Comparison of ENCODE assay signal across 23 mouse cellular contexts in the genomic region with DNA sequence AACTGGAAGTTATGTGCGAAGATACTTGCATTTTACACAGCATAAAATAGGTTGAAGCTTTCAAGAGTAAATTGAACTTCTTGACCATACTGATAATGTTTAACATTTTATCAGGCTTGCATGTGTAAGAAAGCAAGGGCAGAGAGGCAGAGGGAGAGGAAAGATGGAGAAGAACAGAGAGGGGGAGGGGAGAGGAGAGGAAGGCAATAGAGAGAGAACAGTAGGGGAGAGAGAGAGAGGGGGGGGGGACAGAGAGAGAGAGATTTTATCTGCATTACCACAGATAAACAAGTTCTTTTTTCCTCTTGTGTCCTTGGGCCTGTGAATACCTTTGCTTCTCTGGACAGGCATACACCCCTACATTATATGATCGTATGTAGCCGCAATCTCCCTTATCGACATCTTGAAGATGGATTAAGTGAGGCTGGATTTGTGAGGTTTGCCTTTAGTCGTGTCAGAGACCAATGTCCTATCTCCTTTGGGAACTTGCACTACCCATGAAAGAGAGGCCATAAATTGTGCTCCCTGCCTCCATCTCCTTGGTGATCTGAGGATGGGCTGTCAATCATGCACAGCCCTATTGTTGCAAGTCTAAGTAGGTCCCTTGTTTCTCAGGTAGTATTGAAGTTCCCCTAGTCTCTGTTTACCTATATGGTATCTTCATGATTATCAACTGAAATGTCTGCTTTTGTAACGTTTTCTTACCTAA.
DNase-seq lines count a peak whose midpoint lies in the region; ATAC-seq and TF ChIP-seq lines count a peak whose summit lies in the region.
"Had no signal": no experiment of that assay in that cellular context is flagged by ENCODE, and none has a peak within 500 bp of the region (broad histone marks: within the 10 kb centered on the region; RNA-seq: fewer than 3 reads in every experiment).

No protein-coding gene starts in this region.

- peaks cover 38% of the 10 kb centered on the region for H3K4me1 ChIP-seq in hindbrain, embryonic 12.5 days
- H3K4me1 ChIP-seq in hindbrain, embryonic 15.5 days (replicated peaks) = peaks cover 26% of the 10 kb centered on the region
- peaks cover 31% of the 10 kb centered on the region for H3K4me1 ChIP-seq in neural tube, embryonic 12.5 days
- H3K4me1 ChIP-seq in stomach, postnatal 0 days (replicated peaks; ENCODE audit: control insufficient read depth, insufficient read depth) = no peaks in the 10 kb centered on the region

- H3K36me3 ChIP-seq in hindbrain, embryonic 12.5 days = no peaks in the 10 kb centered on the region
- no peaks in the 10 kb centered on the region for H3K36me3 ChIP-seq in hindbrain, embryonic 15.5 days
- no peaks in the 10 kb centered on the region for H3K36me3 ChIP-seq in neural tube, embryonic 12.5 days
- H3K36me3 ChIP-seq in stomach, postnatal 0 days (ENCODE audit: control insufficient read depth, insufficient read depth, low read length) = no peaks in the 10 kb centered on the region
- H3K36me3 ChIP-seq: embryonic facial prominence, embryonic 12.5 days; heart, embryonic 15.5 days had no signal

- no peak overlapping the region for H3K4me2 ChIP-seq in hindbrain, embryonic 12.5 days (replicated peaks)
- H3K4me2 ChIP-seq in hindbrain, embryonic 15.5 days = no peak overlapping the region
- peak overlapping the region; percentile 20; the same call in 1 of the 2 replicates for H3K4me2 ChIP-seq in neural tube, embryonic 12.5 days (replicated peaks)
- H3K4me2 ChIP-seq in stomach, postnatal 0 days (replicated peaks; ENCODE audit: low read depth) = no peak overlapping the region
- H3K4me2 ChIP-seq: embryonic facial prominence, embryonic 12.5 days; heart, embryonic 15.5 days; liver, embryonic 11.5 days had no signal

- H3K4me3 ChIP-seq in hindbrain, embryonic 12.5 days = no peak overlapping the region
- no peak overlapping the region for H3K4me3 ChIP-seq in hindbrain, embryonic 15.5 days
- H3K4me3 ChIP-seq in neural tube, embryonic 12.5 days = no peak overlapping the region
- H3K4me3 ChIP-seq in stomach, postnatal 0 days (ENCODE audit: low read depth, low read length) = no peak overlapping the region
- H3K4me3 ChIP-seq: embryonic facial prominence, embryonic 12.5 days; erythroblast, embryonic 14.5 days; heart, embryonic 15.5 days had no signal

- H3K9ac ChIP-seq in hindbrain, embryonic 12.5 days = no peak overlapping the region
- no peak overlapping the region for H3K9ac ChIP-seq in hindbrain, embryonic 15.5 days
- H3K9ac ChIP-seq in neural tube, embryonic 12.5 days = no peak overlapping the region
- no peak overlapping the region for H3K9ac ChIP-seq in stomach, postnatal 0 days (ENCODE audit: low read length)
- H3K9ac ChIP-seq: embryonic facial prominence, embryonic 12.5 days; forebrain, postnatal 0 days; heart, embryonic 15.5 days had no signal

- peak; percentile 52 for DNase-seq in heart, adult 11 months
- DNase-seq in heart, adult 9 months (ENCODE audit: low spot score in 2 of 2) = no peak
- DNase-seq in stomach, postnatal 0 days (ENCODE audit: low spot score) = no peak
- DNase-seq in gastrocnemius, postnatal 4 days (ENCODE audit: low spot score in 2 of 2) = no peak
- DNase-seq: B cell, adult 2 months; cerebellum, adult 18-20 months; cerebellum, postnatal 36 days; forebrain, postnatal 0 days; heart, postnatal 4 days; kidney, adult 18-20 months; lung, adult 18-20 months; lung, postnatal 14 days; right cerebral cortex, postnatal 25 days; thymus, adult 18-20 months; thymus, postnatal 4 days had no signal

- no peak for TF ChIP-seq CTCF in stomach, postnatal 0 days (IDR thresholded peaks at IDR 0.05; ENCODE audit: low read depth)

- H3K9me3 ChIP-seq in hindbrain, embryonic 12.5 days (replicated peaks) = no peaks in the 10 kb centered on the region
- H3K9me3 ChIP-seq in hindbrain, embryonic 15.5 days = no peaks in the 10 kb centered on the region
- H3K9me3 ChIP-seq in neural tube, embryonic 12.5 days = no peaks in the 10 kb centered on the region
- no peaks in the 10 kb centered on the region for H3K9me3 ChIP-seq in stomach, postnatal 0 days (ENCODE audit: control insufficient read depth, low read length)
- H3K9me3 ChIP-seq: embryonic facial prominence, embryonic 12.5 days; heart, embryonic 15.5 days had no signal

- WGBS in hindbrain, embryonic 12.5 days = 61% methylated on average over 6 of the region's 6 CpGs
- 49% methylated on average over 6 of the region's 6 CpGs for WGBS in hindbrain, embryonic 15.5 days
- 47% methylated on average over 6 of the region's 6 CpGs for WGBS in neural tube, embryonic 12.5 days
- WGBS in stomach, postnatal 0 days = 69% methylated on average over 6 of the region's 6 CpGs

- H3K27ac ChIP-seq in hindbrain, embryonic 12.5 days = peak overlapping the region; percentile 72; the same call in 1 of the 2 replicates
- H3K27ac ChIP-seq in hindbrain, embryonic 15.5 days (replicated peaks) = peak overlapping the region; percentile 8; the same call in 1 of the 2 replicates
- H3K27ac ChIP-seq in neural tube, embryonic 12.5 days = no peak overlapping the region
- H3K27ac ChIP-seq in stomach, postnatal 0 days (replicated peaks) = no peak overlapping the region
- H3K27ac ChIP-seq: embryonic facial prominence, embryonic 12.5 days; kidney, postnatal 0 days had no signal

- no peaks in the 10 kb centered on the region for H3K27me3 ChIP-seq in hindbrain, embryonic 12.5 days
- no peaks in the 10 kb centered on the region for H3K27me3 ChIP-seq in hindbrain, embryonic 15.5 days
- H3K27me3 ChIP-seq in neural tube, embryonic 12.5 days (replicated peaks) = no peaks in the 10 kb centered on the region
- no peaks in the 10 kb centered on the region for H3K27me3 ChIP-seq in stomach, postnatal 0 days (ENCODE audit: control insufficient read depth, insufficient read depth, low read length)
- H3K27me3 ChIP-seq: embryonic facial prominence, embryonic 12.5 days; heart, embryonic 15.5 days had no signal

- TF ChIP-seq EP300 in stomach, postnatal 0 days (optimal IDR thresholded peaks at IDR 0.05) = no peak

- ATAC-seq in hindbrain, embryonic 12.5 days (ENCODE audit: low FRiP score) = peak; percentile 72
- ATAC-seq in hindbrain, embryonic 15.5 days (ENCODE audit: low FRiP score, low read depth) = no peak
- ATAC-seq in neural tube, embryonic 12.5 days (ENCODE audit: low FRiP score, low read depth) = peak; percentile 74
- no peak for ATAC-seq in stomach, postnatal 0 days (ENCODE audit: low FRiP score, low TSS enrichment)
- ATAC-seq: forebrain, postnatal 0 days had no signal

Comparison
In these comparisons a context has a peak if more than half of its experiments do, and no peak if none do; other contexts are left out.
1. ATAC-seq: peak in hindbrain, embryonic 12.5 days (single experiment) and neural tube, embryonic 12.5 days (single experiment); none in hindbrain, embryonic 15.5 days (single experiment) and stomach, postnatal 0 days (single experiment).
2. H3K27ac ChIP-seq: peak in hindbrain, embryonic 12.5 days (single experiment) and hindbrain, embryonic 15.5 days (single experiment); none in neural tube, embryonic 12.5 days (single experiment) and stomach, postnatal 0 days (single experiment).